Mouse (Mus musculus): ENCODE results near the gene Prl2c3. TPM values are rescaled to one million over a fixed set of nuclear protein-coding genes. Genes with fewer than 3 reads are reported as not detected.
"Not testable (repeated sequence)": the region's sequence is repeated elsewhere in the genome, so short reads cannot be mapped to it uniquely, and the experiment has no call there.

Prl2c3 gene
- polyA plus RNA-seq, 1 experiment from 2014 or later, result not detected

GRCm38 (mm10) chr13:12809591-12809990 is 9.7 kb upstream of the Prl2c3 start:
- Histone ChIP-seq H3K4me1 (ENCODE audit: insufficient read depth) (no peaks in the 10 kb centered on the region), H3K27me3 (ENCODE audit: insufficient read depth, low read length) (no peaks in the 10 kb centered on the region), H3K9me3 (ENCODE audit: low read length) (peaks cover 2% of the 10 kb centered on the region; the same call in 1 of the 2 replicates), H3K27ac (ENCODE audit: low read depth) (no peak overlapping the region), H3K36me3 (replicated peaks; ENCODE audit: insufficient read depth, low read length) (no peaks in the 10 kb centered on the region), H3K4me3 (ENCODE audit: low read depth, low read length) (no peak overlapping the region), H3K9ac (replicated peaks) (no peak overlapping the region), H3K4me2 (ENCODE audit: low read depth, low read length) (no peak overlapping the region)
- 49% methylated on average over 2 of the region's 2 CpGs for WGBS (ENCODE audit: insufficient replicate concordance)
- DNase-seq (no peak), ATAC-seq (no peak)
- no peak for TF ChIP-seq CTCF (IDR thresholded peaks at IDR 0.05; ENCODE audit: low read depth)
- no peak for TF ChIP-seq EP300 (IDR thresholded peaks at IDR 0.05; ENCODE audit: low read depth)

- H3K4me3 ChIP-seq (ENCODE audit: low read depth, low read length); ATAC-seq; H3K27ac ChIP-seq (ENCODE audit: low read depth); H3K9ac ChIP-seq (replicated peaks); H3K36me3 ChIP-seq (replicated peaks; ENCODE audit: insufficient read depth, low read length); H3K4me1 ChIP-seq (ENCODE audit: insufficient read depth); H3K4me2 ChIP-seq (ENCODE audit: low read depth, low read length); DNase-seq; H3K27me3 ChIP-seq (ENCODE audit: insufficient read depth, low read length); H3K9me3 ChIP-seq (ENCODE audit: low read length): not testable (repeated sequence)
- WGBS (ENCODE audit: insufficient replicate concordance), result 56% methylated on average over 3 of the region's 3 CpGs
These were observed 9.1 kb upstream of the Prl2c3 start for GRCm38 (mm10) chr13:12808793-12809512.

- not testable (repeated sequence) for H3K27me3 ChIP-seq (ENCODE audit: insufficient read depth, low read length); ATAC-seq; H3K27ac ChIP-seq (ENCODE audit: low read depth); H3K36me3 ChIP-seq (replicated peaks; ENCODE audit: insufficient read depth, low read length); H3K9ac ChIP-seq (replicated peaks); H3K4me2 ChIP-seq (ENCODE audit: low read depth, low read length); H3K4me3 ChIP-seq (ENCODE audit: low read depth, low read length); H3K9me3 ChIP-seq (ENCODE audit: low read length); H3K4me1 ChIP-seq (ENCODE audit: insufficient read depth); DNase-seq
- WGBS (ENCODE audit: insufficient replicate concordance), result 51% methylated on average over 4 of the region's 4 CpGs
These were observed 6.6 kb upstream of the Prl2c3 start for GRCm38 (mm10) chr13:12806496-12806895.

GRCm38 (mm10) chr13:12769442-12770091 is 30.3 kb downstream of the Prl2c3 start:
- H3K9ac ChIP-seq (replicated peaks); H3K27ac ChIP-seq (ENCODE audit: low read depth); DNase-seq; H3K4me3 ChIP-seq (ENCODE audit: low read depth, low read length); H3K4me1 ChIP-seq (ENCODE audit: insufficient read depth); H3K9me3 ChIP-seq (ENCODE audit: low read length); H3K36me3 ChIP-seq (replicated peaks; ENCODE audit: insufficient read depth, low read length); H3K27me3 ChIP-seq (ENCODE audit: insufficient read depth, low read length); ATAC-seq; H3K4me2 ChIP-seq (ENCODE audit: low read depth, low read length): not testable (repeated sequence)
- WGBS (ENCODE audit: insufficient replicate concordance), result 69% methylated on average over 6 of the region's 6 CpGs

Other genes starting within 250 kb of the Prl2c3 start
- gene Ero1lb, start 234.2 kb downstream of the Prl2c3 start, polyA plus RNA-seq (2015; fragmentation: Nextera tagmentation; extraction: Ambion mirVana), result 5.6 and 6.8 TPM in 2 replicates
- gene Prl2c2, start 205.3 kb upstream of the Prl2c3 start, polyA plus RNA-seq (2015; fragmentation: Nextera tagmentation; extraction: Ambion mirVana), result not detected in 2 replicates